Mouse (Mus musculus) neural tube, embryonic 12.5 days (tissue): ENCODE measurements around the gene Gm28043. TPM values are rescaled to one million over a fixed set of nuclear protein-coding genes. Genes with fewer than 3 reads are reported as not detected.
A peak's percentile ranks its signal among the peaks of the same experiment; 100 is the strongest.

Experiments
- ATAC-seq: fragments of 200-750 bp; cut with Nextera tagmentation; 2 replicates; pipeline ENCODE4 v1.8.0; 2017; ENCODE audit warnings: low read depth, mild to moderate bottlenecking, moderate TSS enrichment, moderate library complexity; ENCODE audit not compliant: low FRiP score
- H3K27ac ChIP-seq: fragments of 300-500 bp; sonication (generic); 2 replicates; pipeline ENCODE4 v1.5.1; 2016
- H3K27me3 ChIP-seq: fragments of 300-500 bp; sonication (generic); replicated peaks from 2 replicates; pipeline ENCODE4 v1.6.1; 2016; ENCODE audit warnings: mild to moderate bottlenecking
- H3K36me3 ChIP-seq: fragments of 300-500 bp; sonication (generic); 2 replicates; pipeline ENCODE4 v1.6.1; 2016; ENCODE audit warnings: mild to moderate bottlenecking
- H3K4me1 ChIP-seq: fragments of 300-500 bp; sonication (generic); 2 replicates; pipeline ENCODE4 v1.6.1; 2016
- H3K4me2 ChIP-seq: fragments of 300-500 bp; sonication (generic); replicated peaks from 2 replicates; pipeline ENCODE4 v1.6.1; 2016; ENCODE audit warnings: mild to moderate bottlenecking
- H3K4me3 ChIP-seq: fragments of 300-500 bp; sonication (generic); 2 replicates; pipeline ENCODE4 v1.5.1; 2016
- H3K9ac ChIP-seq: fragments of 300-500 bp; sonication (generic); 2 replicates; pipeline ENCODE4 v1.6.1; 2016; ENCODE audit warnings: mild to moderate bottlenecking
- H3K9me3 ChIP-seq: fragments of 300-500 bp; sonication (generic); 2 replicates; pipeline ENCODE4 v1.6.1; 2016; ENCODE audit warnings: mild to moderate bottlenecking
- WGBS: fragments of 180-500 bp; shearing (Covaris S2); methylation state at CpG from one replicate; pipeline ENCODE4 v1.1.7; 2016; 5-methylcytosine and 5-hydroxymethylcytosine counted together
- polyA plus RNA-seq: library from polyadenylated mRNA; unstranded; fragments of >200 nt; fragmentation: Nextera tagmentation; extraction: Ambion mirVana; gene quantifications from 2 replicates; pipeline ENCODE4 v1.2.1, GENCODE M21; 2016

The Gm28043 gene
- polyA plus RNA-seq, 1 experiment from 2014 or later, result 3.7 TPM

DNA sequence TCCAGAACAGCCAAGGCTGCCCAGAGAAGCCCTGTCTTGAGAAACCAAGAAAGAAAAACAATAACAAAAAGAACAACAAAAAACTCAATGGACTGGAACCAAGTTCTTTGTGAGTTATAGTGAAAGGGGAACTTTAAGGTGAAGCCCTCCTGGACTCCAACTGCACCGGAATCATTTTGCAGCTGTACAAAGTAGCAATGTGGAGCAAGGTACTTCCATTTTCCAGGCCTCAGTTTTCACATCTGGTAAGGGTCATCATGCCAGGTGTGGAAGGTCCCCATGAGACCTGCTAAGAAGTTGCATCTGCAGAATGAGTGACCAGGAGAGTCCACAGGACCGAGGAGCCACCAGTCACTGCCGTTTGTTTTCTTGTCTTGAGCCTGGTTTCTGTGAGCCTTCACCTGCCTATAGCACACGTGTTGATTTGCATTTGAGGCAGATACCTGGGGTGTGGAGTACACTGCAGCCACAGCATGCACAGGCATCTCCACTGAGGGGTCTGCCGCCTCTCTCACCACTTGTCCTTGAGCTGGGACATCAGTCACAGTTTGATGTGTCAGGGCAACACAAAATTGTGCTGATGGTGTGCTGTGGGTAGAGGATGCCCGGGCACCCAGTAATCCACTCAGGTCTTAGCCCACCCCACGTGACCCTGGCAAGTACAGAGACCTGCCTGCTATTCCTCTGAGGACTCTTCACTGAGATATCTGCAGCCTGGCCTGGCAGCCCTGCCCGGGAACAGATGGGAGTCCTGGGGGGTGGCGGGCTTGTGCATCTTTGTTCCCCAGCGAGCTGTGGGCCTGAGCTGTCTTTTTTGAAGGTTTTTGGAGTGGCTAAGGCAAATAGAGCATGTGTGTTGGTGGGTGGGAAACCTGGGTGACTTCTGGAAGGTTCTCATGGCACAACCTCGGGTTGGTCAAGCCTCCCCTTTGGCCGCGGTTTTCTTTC, 105.2 kb downstream of the Gm28043 start:
- no peak overlapping the region for H3K9ac ChIP-seq
- no peaks in the 10 kb centered on the region for H3K9me3 ChIP-seq
- peaks cover 9% of the 10 kb centered on the region for H3K4me1 ChIP-seq
- H3K4me2 ChIP-seq, result no peak overlapping the region
- no peaks in the 10 kb centered on the region for H3K27me3 ChIP-seq
- no peak for ATAC-seq
- H3K36me3 ChIP-seq, result no peaks in the 10 kb centered on the region
- no peak overlapping the region for H3K4me3 ChIP-seq
- H3K27ac ChIP-seq, result no peak overlapping the region
- WGBS, result 79% methylated on average over 13 of the region's 13 CpGs

DNA sequence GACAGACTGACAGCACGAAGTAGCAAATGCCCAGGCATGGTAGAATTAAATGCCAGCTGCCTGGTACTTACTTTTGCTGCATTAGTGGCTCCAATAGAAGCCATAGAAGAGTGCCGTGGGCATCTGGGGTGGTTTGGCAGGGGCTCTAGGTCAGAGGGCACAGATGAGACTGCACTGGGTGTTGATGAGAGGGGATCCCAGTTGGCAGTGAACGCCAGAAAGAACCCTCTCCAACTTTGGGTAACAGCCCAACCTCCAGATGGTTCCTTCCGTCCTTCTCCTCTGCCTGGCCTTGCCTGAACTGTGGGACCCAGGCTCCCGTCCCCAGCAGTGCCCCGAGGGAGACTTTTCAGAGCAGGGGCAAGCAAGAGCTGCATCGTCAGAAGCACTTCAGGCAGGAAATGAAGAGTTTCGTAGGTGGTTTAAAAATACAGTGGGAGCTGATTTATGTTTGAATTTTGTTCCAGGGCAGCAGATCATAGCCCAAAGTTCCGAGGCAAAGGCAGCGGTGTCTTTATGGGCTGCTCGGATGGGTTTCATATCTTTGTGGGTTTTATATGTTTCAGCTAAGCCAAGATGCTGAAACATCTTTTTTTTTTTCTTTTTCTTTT, 106.2 kb downstream of the Gm28043 start:
- Histone ChIP-seq H3K4me1 (peaks cover 9% of the 10 kb centered on the region), H3K4me3 (no peak overlapping the region), H3K27ac (no peak overlapping the region), H3K9ac (no peak overlapping the region), H3K27me3 (no peaks in the 10 kb centered on the region), H3K9me3 (no peaks in the 10 kb centered on the region), H3K36me3 (no peaks in the 10 kb centered on the region), H3K4me2 (no peak overlapping the region)
- 71% methylated on average over 11 of the region's 11 CpGs for WGBS
- no peak for ATAC-seq

DNA sequence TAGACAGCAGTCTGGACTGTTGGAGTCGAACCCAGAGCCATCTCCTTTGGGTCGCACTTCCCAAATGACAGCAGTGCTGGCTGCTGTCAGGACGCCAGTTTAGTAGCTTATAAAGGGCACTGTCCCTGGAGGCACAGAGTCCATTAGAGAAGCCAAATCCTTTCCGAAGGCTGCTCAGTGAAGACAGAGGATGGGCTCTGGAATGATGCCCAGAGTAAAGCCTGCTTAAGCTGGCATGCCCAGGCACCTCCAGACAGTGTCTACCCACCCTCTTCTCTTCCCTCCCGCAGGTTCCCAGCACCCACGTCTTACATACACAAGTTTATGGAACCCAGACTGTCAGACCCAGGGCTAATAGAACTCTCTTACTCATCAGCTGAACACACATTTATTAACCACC, 109.9 kb downstream of the Gm28043 start:
- Histone ChIP-seq H3K27ac (no peak overlapping the region), H3K4me1 (no peaks in the 10 kb centered on the region), H3K27me3 (no peaks in the 10 kb centered on the region), H3K9me3 (no peaks in the 10 kb centered on the region), H3K4me3 (no peak overlapping the region), H3K9ac (no peak overlapping the region), H3K36me3 (no peaks in the 10 kb centered on the region), H3K4me2 (no peak overlapping the region)
- ATAC-seq, result no peak
- 81% methylated on average over 6 of the region's 6 CpGs for WGBS

DNA sequence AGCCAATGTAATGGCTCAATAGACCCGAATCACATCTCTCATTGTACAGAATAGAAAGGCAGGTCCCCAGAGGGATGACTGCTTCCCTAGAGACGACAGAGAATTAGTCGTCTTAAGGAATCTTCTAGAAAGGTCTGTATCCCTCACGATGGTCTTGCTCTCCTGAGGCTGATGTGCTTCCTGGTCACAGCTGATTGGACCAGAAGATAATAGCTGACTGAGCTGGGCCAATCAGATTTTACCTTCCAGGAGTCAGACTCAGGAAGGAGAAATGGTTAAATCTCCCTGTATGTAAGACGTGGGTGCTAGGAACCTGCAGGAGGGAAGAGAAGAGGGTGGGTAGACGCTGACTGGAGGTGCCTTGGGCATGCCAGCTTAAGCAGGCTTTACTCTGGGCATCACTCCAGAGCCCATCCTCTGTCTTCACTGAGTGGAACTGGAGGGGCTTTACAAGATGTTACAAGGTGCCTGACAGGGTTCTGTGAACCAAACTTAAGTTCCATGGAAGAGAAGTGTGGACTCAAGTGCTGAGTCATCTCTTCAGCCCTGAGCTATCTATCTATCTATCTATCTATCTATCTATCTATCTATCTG, 110.4 kb downstream of the Gm28043 start:
- Histone ChIP-seq H3K27ac (no peak overlapping the region), H3K4me2 (no peak overlapping the region), H3K4me1 (peaks cover 2% of the 10 kb centered on the region; the same call in 1 of the 2 replicates), H3K27me3 (no peaks in the 10 kb centered on the region), H3K36me3 (no peaks in the 10 kb centered on the region), H3K4me3 (no peak overlapping the region), H3K9me3 (no peaks in the 10 kb centered on the region), H3K9ac (no peak overlapping the region)
- no peak for ATAC-seq
- WGBS, result 75% methylated on average over 6 of the region's 6 CpGs

DNA sequence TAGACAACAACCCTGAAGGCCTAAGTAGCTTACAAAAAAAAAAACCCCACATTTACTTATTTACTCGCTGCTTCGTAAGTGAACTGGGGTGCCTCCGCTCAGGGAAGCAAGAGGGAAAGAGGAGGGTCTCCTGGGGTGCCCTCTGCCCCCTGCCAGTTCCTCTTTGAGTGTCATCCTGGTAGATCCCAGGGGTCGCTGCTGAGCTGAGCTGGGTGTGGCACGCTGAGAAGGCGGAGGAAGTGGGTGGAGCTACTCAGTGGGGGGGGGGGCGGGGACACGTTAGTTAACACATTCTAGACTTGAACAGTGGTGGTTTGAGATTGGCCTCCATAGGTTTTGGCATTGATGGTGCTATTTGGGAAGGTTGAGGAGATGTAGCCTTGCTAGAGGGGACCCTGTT, 113.4 kb downstream of the Gm28043 start:
- ATAC-seq, result no peak
- Histone ChIP-seq H3K4me1 (peaks cover 21% of the 10 kb centered on the region), H3K36me3 (no peaks in the 10 kb centered on the region), H3K9me3 (no peaks in the 10 kb centered on the region), H3K4me2 (no peak overlapping the region), H3K9ac (no peak overlapping the region), H3K4me3 (no peak overlapping the region), H3K27me3 (no peaks in the 10 kb centered on the region), H3K27ac (no peak overlapping the region)
- WGBS, result 61% methylated on average over 8 of the region's 8 CpGs

DNA sequence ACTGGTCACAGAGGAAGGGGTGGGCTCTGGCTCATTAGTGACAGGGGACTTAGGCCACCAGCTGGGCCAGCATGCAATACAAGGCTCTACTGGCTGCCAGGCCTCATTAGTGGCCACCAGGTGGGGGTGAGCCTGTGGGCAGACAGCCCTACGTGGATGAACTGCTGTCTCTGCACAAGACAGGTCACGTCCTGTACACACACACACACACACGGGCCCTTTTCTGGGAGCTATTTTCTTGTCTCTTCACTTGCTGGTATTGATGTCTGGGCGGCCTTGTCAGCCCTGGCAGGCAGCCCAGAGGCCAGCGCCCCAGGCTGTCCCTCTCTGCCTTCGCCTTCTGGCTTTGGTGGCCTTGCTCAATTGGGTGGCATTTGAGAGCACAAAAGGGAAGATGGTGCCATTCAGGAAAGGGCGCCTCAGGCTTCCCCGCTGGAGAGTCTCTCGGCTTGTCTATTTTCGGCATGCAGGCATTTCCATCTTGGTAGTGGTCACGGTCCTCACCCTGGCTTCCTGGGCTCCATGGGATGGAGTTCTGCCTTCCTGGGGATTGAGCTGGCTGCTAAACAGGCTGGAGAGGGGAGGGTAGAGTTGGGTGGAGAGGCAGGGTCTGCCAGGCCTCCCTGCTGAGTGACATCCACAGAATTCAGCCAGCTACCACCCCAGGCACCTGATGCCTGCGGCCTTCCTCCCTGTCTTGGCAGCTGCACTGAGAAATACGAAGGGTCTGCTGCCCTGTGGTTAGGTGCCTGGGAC, 116.0 kb downstream of the Gm28043 start:
- no peaks in the 10 kb centered on the region for H3K36me3 ChIP-seq
- no peaks in the 10 kb centered on the region for H3K9me3 ChIP-seq
- peak overlapping the region; percentile 26; the same call in 1 of the 2 replicates for H3K9ac ChIP-seq
- peaks cover 26% of the 10 kb centered on the region for H3K4me1 ChIP-seq
- ATAC-seq, result peak; percentile 70
- 28% methylated on average over 13 of the region's 13 CpGs for WGBS
- H3K4me2 ChIP-seq, result peak overlapping the region; percentile 14; the same call in 1 of the 2 replicates
- H3K4me3 ChIP-seq, result no peak overlapping the region
- H3K27ac ChIP-seq, result peak overlapping the region; percentile 23; the same call in 1 of the 2 replicates
- H3K27me3 ChIP-seq, result no peaks in the 10 kb centered on the region

DNA sequence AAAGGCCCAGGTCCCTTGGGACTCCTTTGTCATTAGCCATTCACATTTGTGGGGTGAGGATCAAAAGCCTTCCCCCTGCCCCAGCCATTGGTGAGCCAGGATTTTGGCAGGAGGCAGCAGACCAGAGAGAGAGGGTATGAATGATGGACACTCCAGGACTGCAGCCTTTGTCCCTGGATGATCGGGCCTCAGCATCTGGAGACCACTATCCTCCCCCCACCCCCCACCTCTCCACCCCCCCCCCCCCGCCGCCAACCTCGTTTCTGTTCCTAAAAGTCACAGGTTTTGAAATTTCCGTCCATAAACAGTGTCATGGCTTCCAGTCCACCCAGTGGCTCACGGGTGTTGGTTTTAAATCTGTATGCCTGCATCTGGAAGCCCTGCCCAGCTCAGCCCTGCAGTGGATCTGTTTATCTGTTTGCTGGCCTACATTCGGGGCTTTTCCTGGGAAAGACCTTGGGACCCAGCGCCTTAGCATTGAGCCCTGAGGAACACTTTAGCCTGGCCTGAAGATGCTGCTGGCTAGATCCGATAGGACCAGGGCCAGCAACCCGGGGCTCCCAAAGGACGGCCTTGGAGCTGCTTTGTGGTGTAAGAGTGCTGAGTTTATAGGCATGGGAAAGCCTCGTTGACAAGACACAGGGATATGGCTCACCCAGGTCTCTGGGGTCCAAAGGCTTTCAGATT, 116.7 kb downstream of the Gm28043 start:
- Histone ChIP-seq H3K27ac (peak overlapping the region; percentile 23; the same call in 1 of the 2 replicates), H3K27me3 (no peaks in the 10 kb centered on the region), H3K4me3 (no peak overlapping the region), H3K9me3 (no peaks in the 10 kb centered on the region), H3K9ac (peak overlapping the region; percentile 26; the same call in 1 of the 2 replicates), H3K36me3 (no peaks in the 10 kb centered on the region), H3K4me2 (peak overlapping the region; percentile 14; the same call in 1 of the 2 replicates), H3K4me1 (peaks cover 33% of the 10 kb centered on the region)
- WGBS, result 50% methylated on average over 12 of the region's 12 CpGs
- ATAC-seq, result peak; percentile 64

DNA sequence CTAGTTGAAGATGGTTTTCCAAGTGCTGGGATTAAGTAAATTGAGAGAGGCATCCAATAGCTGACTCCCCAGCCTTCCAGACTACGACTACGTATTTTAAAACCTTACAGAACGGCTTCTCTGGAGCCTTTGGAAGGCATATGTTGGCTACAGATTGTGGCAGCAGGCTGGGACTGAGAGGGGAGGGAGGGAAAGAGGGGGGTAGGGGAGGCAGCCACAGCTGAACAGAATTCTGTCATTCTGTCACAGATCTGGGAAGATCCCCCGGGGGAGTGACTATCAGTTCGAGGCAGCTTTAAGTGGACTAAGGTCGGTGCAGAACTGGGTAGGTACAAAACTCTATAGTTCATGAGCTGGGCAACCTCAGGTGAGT, 117.3 kb downstream of the Gm28043 start:
- no peaks in the 10 kb centered on the region for H3K27me3 ChIP-seq
- H3K4me1 ChIP-seq, result peaks cover 37% of the 10 kb centered on the region
- ATAC-seq, result no peak
- no peak overlapping the region for H3K4me3 ChIP-seq
- H3K27ac ChIP-seq, result peak overlapping the region; percentile 23; the same call in 1 of the 2 replicates
- WGBS, result 55% methylated on average over 6 of the region's 6 CpGs
- H3K4me2 ChIP-seq, result no peak overlapping the region
- H3K9ac ChIP-seq, result no peak overlapping the region
- no peaks in the 10 kb centered on the region for H3K9me3 ChIP-seq
- no peaks in the 10 kb centered on the region for H3K36me3 ChIP-seq

DNA sequence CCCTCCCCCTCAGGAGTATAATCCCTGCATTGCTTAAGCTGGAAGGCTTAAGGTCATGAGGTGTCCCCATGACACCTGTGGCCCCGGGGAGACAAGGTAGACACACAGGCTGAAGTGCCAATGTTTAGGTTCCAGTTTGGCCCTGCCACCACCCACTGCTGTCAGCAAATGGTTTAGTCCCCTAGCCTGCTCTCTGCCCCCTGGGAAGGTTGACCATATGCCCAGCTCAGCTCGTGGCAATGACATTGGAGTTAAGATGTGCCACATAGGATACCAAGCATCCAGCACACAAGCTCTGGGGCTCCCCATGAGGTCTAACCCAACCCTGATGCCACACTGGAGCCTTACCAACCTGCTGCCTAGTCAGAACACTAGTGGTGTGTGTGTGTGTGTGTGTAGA, 117.8 kb downstream of the Gm28043 start:
- Histone ChIP-seq H3K9me3 (no peaks in the 10 kb centered on the region), H3K9ac (no peak overlapping the region), H3K36me3 (no peaks in the 10 kb centered on the region), H3K4me1 (peaks cover 37% of the 10 kb centered on the region), H3K27me3 (no peaks in the 10 kb centered on the region), H3K4me3 (no peak overlapping the region), H3K4me2 (no peak overlapping the region), H3K27ac (no peak overlapping the region)
- 77% methylated on average over 2 of the region's 2 CpGs for WGBS
- ATAC-seq, result no peak

DNA sequence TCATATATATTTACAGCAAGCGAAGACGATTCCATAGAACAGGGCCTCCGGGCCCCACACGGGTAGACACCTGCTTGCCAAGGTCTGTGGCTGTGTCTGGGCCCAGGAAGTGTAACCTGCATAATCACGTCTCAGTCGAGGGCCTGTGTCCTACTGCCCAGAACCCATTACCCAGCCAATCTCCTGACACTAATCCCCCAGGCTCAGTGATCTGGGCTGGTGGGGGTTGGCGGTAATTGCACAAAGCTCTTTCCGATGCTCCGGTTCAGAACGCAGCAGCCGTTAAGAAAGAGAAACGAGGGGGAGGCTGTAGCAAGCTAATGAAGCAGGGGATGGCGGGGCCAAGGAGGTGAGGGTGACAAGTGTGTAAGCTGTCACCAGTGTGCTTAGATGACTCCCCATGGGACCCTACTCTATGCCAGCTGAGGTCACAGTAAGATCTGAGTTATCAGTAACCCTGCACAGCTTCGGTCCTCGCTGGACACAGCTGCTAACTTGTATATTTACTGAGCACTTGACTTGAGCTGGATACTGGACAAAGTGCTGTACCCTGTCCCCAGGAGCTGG, 121.9 kb downstream of the Gm28043 start:
- 33% methylated on average over 15 of the region's 15 CpGs for whole genome bisulfite sequencing
- Histone ChIP-seq H3K4me1 (peaks cover 38% of the 10 kb centered on the region), H3K27ac (peak overlapping the region; percentile 62), H3K9me3 (no peaks in the 10 kb centered on the region), H3K4me2 (no peak overlapping the region), H3K4me3 (no peak overlapping the region), H3K36me3 (no peaks in the 10 kb centered on the region), H3K27me3 (no peaks in the 10 kb centered on the region), H3K9ac (no peak overlapping the region)
- ATAC-seq, result 0 out of 2 replicates have a peak, but pooled peaks have one; percentile 23
